Mouse (Mus musculus) bone marrow, adult 2 months (tissue): ENCODE data around the gene Cpvl.

Experiments
- CTCF ChIP-seq: fragments of 200-500 bp; IDR thresholded peaks from 2 replicates; pipeline ENCODE4 v1.5.1; 2011; ENCODE audit warnings: low read length, control low read depth; ENCODE audit not compliant: control insufficient read depth, insufficient read depth
- POLR2A ChIP-seq: fragments of 200-500 bp; IDR thresholded peaks from 2 replicates; pipeline ENCODE4 v1.6.1; 2011; ENCODE audit warnings: low read depth, mild to moderate bottlenecking, control low read depth, low read length, borderline replicate concordance; ENCODE audit not compliant: control insufficient read depth

GRCm38 (mm10) chr6:53854971-53855856, 123.3 kb downstream of the Cpvl start:
- TF ChIP-seq POLR2A = no peak
- no peak for TF ChIP-seq CTCF
